Mouse (Mus musculus) erythroblast, embryonic 14.5 days (primary cell): ENCODE data around the gene Arhgap15. TPM values are rescaled to one million over a fixed set of nuclear protein-coding genes. Genes with fewer than 3 reads are reported as not detected.

Experiments used
- H3K27me3 ChIP-seq: 2 replicates; pipeline ENCODE4 v1.6.1; 2012; ENCODE audit warnings: inconsistent platforms; ENCODE audit not compliant: control insufficient read depth
- H3K36me3 ChIP-seq: 2 replicates; pipeline ENCODE4 v1.6.1; 2012; ENCODE audit warnings: mild to moderate bottlenecking, inconsistent platforms; ENCODE audit not compliant: control insufficient read depth
- H3K4me1 ChIP-seq: 2 replicates; pipeline ENCODE4 v1.6.1; 2012; ENCODE audit warnings: inconsistent platforms; ENCODE audit not compliant: control insufficient read depth
- H3K4me3 ChIP-seq: replicated peaks from 2 replicates; pipeline ENCODE3; 2012; ENCODE audit warnings: moderate library complexity, mild to moderate bottlenecking, inconsistent platforms
- H3K9me3 ChIP-seq: 2 replicates; pipeline ENCODE4 v1.6.1; 2012; ENCODE audit warnings: low read length, inconsistent platforms, mixed read lengths; ENCODE audit not compliant: control insufficient read depth
- GATA1 ChIP-seq: IDR thresholded peaks from 2 replicates; pipeline ENCODE4 v1.6.1; 2012; ENCODE audit warnings: low read length, inconsistent platforms, mixed read lengths
- TAL1 ChIP-seq: IDR thresholded peaks from 3 replicates; pipeline ENCODE4 v1.6.1; 2012; ENCODE audit warnings: low read length, inconsistent platforms, mixed read lengths
- polyA plus RNA-seq: library from polyadenylated mRNA; stranded (reverse); fragments of >175 nt; gene quantifications from 2 replicates; pipeline ENCODE4 v1.2.3, GENCODE M21; 2012

Gene Arhgap15
- polyA plus RNA-seq, 1 experiment = 0.02 TPM

DNA sequence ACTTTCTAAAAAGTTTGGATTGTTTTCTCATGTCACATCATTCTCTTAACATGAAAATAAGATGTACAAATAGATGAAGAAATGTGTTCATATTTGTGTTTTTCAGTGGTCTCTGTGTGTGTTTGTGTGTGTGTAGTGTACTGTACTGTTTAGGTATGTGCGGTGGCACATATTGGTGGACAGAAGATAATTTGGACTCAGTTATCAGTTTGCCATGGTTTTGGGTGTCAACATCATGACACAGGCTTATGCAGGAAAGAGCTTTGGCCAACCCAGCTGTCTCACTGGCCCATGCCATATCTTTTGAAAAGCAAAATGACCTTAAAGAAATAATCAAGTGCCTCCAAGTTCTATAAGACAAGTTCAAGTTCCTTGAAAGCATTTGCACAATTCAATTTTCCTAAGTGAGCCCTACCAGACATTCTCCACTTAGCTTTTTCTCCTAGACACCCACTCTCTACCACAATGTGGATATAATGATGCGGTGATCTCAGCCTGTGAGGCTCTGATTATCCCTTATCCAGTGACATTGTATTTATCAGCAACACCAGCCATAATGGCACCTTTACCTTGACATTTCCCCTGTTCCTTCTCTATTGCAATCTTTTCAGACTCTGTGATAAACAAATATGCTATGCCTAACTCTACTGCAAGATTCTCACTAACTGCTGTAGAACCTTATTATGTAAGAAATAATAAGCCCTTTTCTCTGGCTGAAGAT is 21.4 kb downstream of the Arhgap15 start:
- no peaks in the 10 kb centered on the region for H3K9me3 ChIP-seq
- H3K4me3 ChIP-seq = no peak overlapping the region
- H3K36me3 ChIP-seq = no peaks in the 10 kb centered on the region
- H3K4me1 ChIP-seq = peaks cover 11% of the 10 kb centered on the region
- no peaks in the 10 kb centered on the region for H3K27me3 ChIP-seq
- no peak for TF ChIP-seq TAL1
- TF ChIP-seq GATA1 = no peak

- Histone ChIP-seq H3K4me3 (no peak overlapping the region), H3K4me1 (peaks cover 11% of the 10 kb centered on the region), H3K9me3 (no peaks in the 10 kb centered on the region), H3K27me3 (no peaks in the 10 kb centered on the region), H3K36me3 (no peaks in the 10 kb centered on the region)
- TF ChIP-seq TAL1 = no peak
- TF ChIP-seq GATA1 = no peak
Observed at GRCm38 (mm10) chr2:43772640-43773039, 24.0 kb downstream of the Arhgap15 start.

DNA sequence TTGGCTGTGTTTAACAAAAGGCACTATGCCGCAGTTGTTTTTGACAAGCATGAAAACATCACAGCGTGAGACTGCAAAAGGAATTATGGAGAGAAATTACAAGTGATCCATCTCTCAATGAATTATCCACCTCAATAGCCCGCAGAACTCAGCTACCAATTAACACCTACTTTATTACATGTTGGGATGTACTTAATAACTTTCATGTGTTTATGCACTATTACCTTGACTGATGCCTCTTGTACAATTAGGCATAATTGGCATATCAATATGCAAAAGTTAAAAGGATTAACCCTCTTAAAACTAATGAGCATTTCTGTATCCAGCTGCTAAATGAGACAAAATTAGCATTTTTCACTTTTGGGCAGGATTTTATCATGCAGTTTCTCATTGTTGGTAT is 33.5 kb downstream of the Arhgap15 start:
- H3K4me3 ChIP-seq = no peak overlapping the region
- no peak for TF ChIP-seq TAL1
- no peak for TF ChIP-seq GATA1
- H3K4me1 ChIP-seq = no peaks in the 10 kb centered on the region
- H3K36me3 ChIP-seq = no peaks in the 10 kb centered on the region
- H3K27me3 ChIP-seq = no peaks in the 10 kb centered on the region
- H3K9me3 ChIP-seq = no peaks in the 10 kb centered on the region

- H3K36me3 ChIP-seq = no peaks in the 10 kb centered on the region
- no peaks in the 10 kb centered on the region for H3K9me3 ChIP-seq
- no peak overlapping the region for H3K4me3 ChIP-seq
- H3K4me1 ChIP-seq = no peaks in the 10 kb centered on the region
- TF ChIP-seq GATA1 (no peak), TAL1 (no peak)
- no peaks in the 10 kb centered on the region for H3K27me3 ChIP-seq
Observed at GRCm38 (mm10) chr2:43783759-43784735, 35.4 kb downstream of the Arhgap15 start.

DNA sequence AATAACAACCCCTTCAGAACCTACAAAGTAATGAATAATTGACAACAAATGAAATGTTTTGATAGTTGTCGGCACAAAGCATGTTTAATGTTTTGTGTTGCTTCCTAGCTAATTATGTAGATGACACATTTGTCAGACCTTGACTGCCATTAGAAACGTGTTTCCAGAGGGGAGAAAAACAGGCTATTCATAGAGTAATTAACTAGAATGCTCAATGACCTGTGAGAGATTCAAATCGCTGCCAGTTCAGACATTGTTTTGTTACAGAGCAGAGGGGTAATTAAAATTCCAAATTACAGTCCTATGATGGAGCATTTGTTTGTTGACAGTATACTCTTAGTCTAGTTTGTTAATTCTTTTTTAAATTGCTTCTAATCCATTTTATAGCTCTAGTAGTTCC is 37.5 kb downstream of the Arhgap15 start:
- Histone ChIP-seq H3K4me3 (no peak overlapping the region), H3K4me1 (no peaks in the 10 kb centered on the region), H3K9me3 (no peaks in the 10 kb centered on the region), H3K27me3 (no peaks in the 10 kb centered on the region), H3K36me3 (no peaks in the 10 kb centered on the region)
- TF ChIP-seq TAL1 = no peak
- no peak for TF ChIP-seq GATA1

- H3K4me3 ChIP-seq = no peak overlapping the region
- peaks cover 3% of the 10 kb centered on the region for H3K4me1 ChIP-seq
- no peaks in the 10 kb centered on the region for H3K27me3 ChIP-seq
- no peak for TF ChIP-seq TAL1
- no peak for TF ChIP-seq GATA1
- H3K36me3 ChIP-seq = no peaks in the 10 kb centered on the region
- no peaks in the 10 kb centered on the region for H3K9me3 ChIP-seq
Observed at GRCm38 (mm10) chr2:43787141-43787540, 38.5 kb downstream of the Arhgap15 start.

GRCm38 (mm10) chr2:43788484-43788883 is 39.9 kb downstream of the Arhgap15 start:
- Histone ChIP-seq H3K4me3 (no peak overlapping the region), H3K4me1 (peaks cover 17% of the 10 kb centered on the region), H3K36me3 (no peaks in the 10 kb centered on the region), H3K9me3 (no peaks in the 10 kb centered on the region), H3K27me3 (no peaks in the 10 kb centered on the region)
- TF ChIP-seq TAL1 (no peak), GATA1 (no peak)

DNA sequence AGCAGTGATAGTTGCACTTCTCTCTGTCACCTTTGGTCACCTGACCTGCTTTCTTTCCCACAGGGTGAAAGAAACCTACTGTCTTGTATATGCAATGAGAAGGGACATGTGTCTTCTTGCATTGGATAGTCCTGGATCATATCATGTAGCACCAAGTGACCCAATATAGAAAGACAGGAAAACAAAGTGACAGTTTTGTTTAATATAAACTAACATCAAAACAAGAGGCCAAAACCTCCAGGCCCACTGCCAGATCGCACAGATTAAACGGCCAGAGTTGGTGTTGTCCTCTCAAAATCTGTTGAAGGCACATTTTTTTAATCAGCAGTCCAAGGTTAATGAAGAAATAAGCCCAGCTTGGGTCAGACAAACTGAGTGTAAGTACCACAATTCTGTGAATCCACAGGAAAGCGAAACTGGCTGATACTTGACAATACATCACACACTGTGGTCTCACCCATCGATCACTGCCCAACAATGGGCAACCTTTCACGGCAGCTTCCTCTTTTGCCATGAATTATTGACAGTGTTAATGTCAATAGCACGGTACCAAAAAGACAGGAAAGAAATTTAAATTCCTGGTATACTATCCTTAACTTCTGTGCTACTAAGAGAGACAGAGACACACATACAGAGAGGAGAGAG is 41.5 kb downstream of the Arhgap15 start:
- TF ChIP-seq GATA1 (no peak), TAL1 (no peak)
- peaks cover 21% of the 10 kb centered on the region for H3K4me1 ChIP-seq
- no peaks in the 10 kb centered on the region for H3K27me3 ChIP-seq
- H3K4me3 ChIP-seq = no peak overlapping the region
- H3K9me3 ChIP-seq = no peaks in the 10 kb centered on the region
- H3K36me3 ChIP-seq = no peaks in the 10 kb centered on the region

DNA sequence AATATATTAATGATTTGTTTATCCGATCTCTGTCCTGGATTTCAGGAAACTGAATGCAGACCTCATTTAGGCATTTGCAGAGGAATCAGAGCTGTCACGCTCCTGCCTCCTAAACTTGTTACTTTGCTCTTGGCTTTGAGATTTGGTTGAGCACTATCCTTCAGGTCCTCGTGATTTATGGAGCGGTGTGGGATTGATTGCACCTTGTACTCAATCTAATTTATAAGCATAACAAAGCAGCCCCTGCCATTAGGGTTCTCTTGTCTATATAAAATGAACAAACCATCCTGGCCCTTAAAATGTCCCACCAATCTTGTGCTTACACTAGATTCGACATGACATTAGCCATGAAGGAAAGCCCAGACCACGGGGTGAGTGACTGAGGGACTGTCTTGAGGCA is 43.0 kb downstream of the Arhgap15 start:
- TF ChIP-seq TAL1 (no peak), GATA1 (no peak)
- Histone ChIP-seq H3K9me3 (no peaks in the 10 kb centered on the region), H3K4me1 (peaks cover 21% of the 10 kb centered on the region), H3K27me3 (no peaks in the 10 kb centered on the region), H3K36me3 (no peaks in the 10 kb centered on the region), H3K4me3 (no peak overlapping the region)
